9 mouse cellular contexts compared by ENCODE assay signal in genomic region chr12:110804261-110804660, GRCm38 (mm10). TPM values are rescaled to one million over a fixed set of nuclear protein-coding genes. Genes with fewer than 3 reads are reported as not detected.
DNase-seq lines count a peak whose midpoint lies in the region; ATAC-seq lines count a peak whose summit lies in the region.
"Had no signal": no experiment of that assay in that cellular context is flagged by ENCODE, and none has a peak within 500 bp of the region (broad histone marks: within the 10 kb centered on the region; RNA-seq: fewer than 3 reads in every experiment).

No protein-coding gene starts in this region.

- DNase-seq in lung, postnatal 36 days: no peak
- peak; percentile 33 for DNase-seq in cerebellum, adult 11-12 months
- no peak for DNase-seq in thymus, postnatal 14 days
- no peak for DNase-seq in spleen, postnatal 14 days (ENCODE audit: low spot score in 2 of 2)
- no peak for DNase-seq in urinary bladder, postnatal 25 days (ENCODE audit: low spot score)

- no peaks in the 10 kb centered on the region for H3K27me3 ChIP-seq in lung, embryonic 15.5 days
- H3K27me3 ChIP-seq in heart, embryonic 16.5 days (ENCODE audit: control insufficient read depth, insufficient read depth, low read length): no peaks in the 10 kb centered on the region
- no peaks in the 10 kb centered on the region for H3K27me3 ChIP-seq in liver, embryonic 16.5 days (ENCODE audit: control insufficient read depth, insufficient read depth, low read depth, low read length)
- H3K27me3 ChIP-seq: hindbrain, embryonic 15.5 days had no signal

- no peak overlapping the region for H3K4me2 ChIP-seq in lung, embryonic 15.5 days
- peak overlapping the region; percentile 19; the same call in 1 of the 2 replicates for H3K4me2 ChIP-seq in heart, embryonic 16.5 days (ENCODE audit: low read depth, low read length)
- no peak overlapping the region for H3K4me2 ChIP-seq in liver, embryonic 16.5 days (ENCODE audit: low read depth, low read length)
- H3K4me2 ChIP-seq: hindbrain, embryonic 15.5 days had no signal

- 0 out of 2 replicates have a peak, but pooled peaks have one; percentile 24 for ATAC-seq in lung, embryonic 15.5 days (ENCODE audit: borderline replicate concordance, extremely low read depth, low FRiP score, low TSS enrichment)
- ATAC-seq in heart, embryonic 16.5 days (replicated peaks; ENCODE audit: extremely low read depth, insufficient read depth, low FRiP score): peak; percentile 86
- peak; percentile 50; the same call in 1 of the 2 replicates for ATAC-seq in liver, embryonic 16.5 days (ENCODE audit: low read depth)

- 28% methylated on average over 10 of the region's 10 CpGs for WGBS in lung, embryonic 15.5 days
- 26% methylated on average over 10 of the region's 10 CpGs for WGBS in heart, embryonic 16.5 days
- 66% methylated on average over 10 of the region's 10 CpGs for WGBS in liver, embryonic 16.5 days (ENCODE audit: insufficient replicate concordance)

- no peaks in the 10 kb centered on the region for H3K9me3 ChIP-seq in lung, embryonic 15.5 days
- H3K9me3 ChIP-seq in heart, embryonic 16.5 days (replicated peaks; ENCODE audit: control insufficient read depth, low read length): no peaks in the 10 kb centered on the region
- no peaks in the 10 kb centered on the region for H3K9me3 ChIP-seq in liver, embryonic 16.5 days (replicated peaks; ENCODE audit: control insufficient read depth, low read length)
- H3K9me3 ChIP-seq: hindbrain, embryonic 15.5 days had no signal

- no peak overlapping the region for H3K27ac ChIP-seq in lung, embryonic 15.5 days
- peak overlapping the region; percentile 78 for H3K27ac ChIP-seq in heart, embryonic 16.5 days (ENCODE audit: low read length)
- no peak overlapping the region for H3K27ac ChIP-seq in liver, embryonic 16.5 days (ENCODE audit: low read length)
- H3K27ac ChIP-seq: hindbrain, embryonic 15.5 days had no signal

- peaks cover 8% of the 10 kb centered on the region for H3K4me1 ChIP-seq in lung, embryonic 15.5 days
- peaks cover 19% of the 10 kb centered on the region for H3K4me1 ChIP-seq in heart, embryonic 16.5 days (ENCODE audit: control insufficient read depth, insufficient read depth, low read length)
- H3K4me1 ChIP-seq in liver, embryonic 16.5 days (ENCODE audit: control insufficient read depth, low read depth, low read length): no peaks in the 10 kb centered on the region

- no peak overlapping the region for H3K9ac ChIP-seq in lung, embryonic 15.5 days
- no peak overlapping the region for H3K9ac ChIP-seq in heart, embryonic 16.5 days (ENCODE audit: low read length)
- no peak overlapping the region for H3K9ac ChIP-seq in liver, embryonic 16.5 days (ENCODE audit: low read depth, low read length)
- H3K9ac ChIP-seq: hindbrain, embryonic 15.5 days had no signal

- H3K36me3 ChIP-seq in lung, embryonic 15.5 days: 0 out of 2 replicates have a peak, but pooled peaks cover 5% of the 10 kb centered on the region
- no peaks in the 10 kb centered on the region for H3K36me3 ChIP-seq in heart, embryonic 16.5 days (ENCODE audit: control insufficient read depth, insufficient read depth)
- H3K36me3 ChIP-seq in liver, embryonic 16.5 days (ENCODE audit: control insufficient read depth, insufficient read depth): no peaks in the 10 kb centered on the region
- H3K36me3 ChIP-seq: hindbrain, embryonic 15.5 days had no signal

- no peak overlapping the region for H3K4me3 ChIP-seq in lung, embryonic 15.5 days
- no peak overlapping the region for H3K4me3 ChIP-seq in heart, embryonic 16.5 days (ENCODE audit: low read length)
- H3K4me3 ChIP-seq in liver, embryonic 16.5 days (ENCODE audit: low read depth, low read length): no peak overlapping the region
- H3K4me3 ChIP-seq: hindbrain, embryonic 15.5 days had no signal

RNA-seq across cellular contexts. Expression of gene Mok, which starts 36.5 kb away (rescaled TPM):
- 7.1 and 7.4 TPM in 2 replicates for polyA plus RNA-seq in lung, embryonic 15.5 days (2015; fragmentation: Nextera tagmentation; extraction: Ambion mirVana)
- polyA plus RNA-seq in heart, embryonic 16.5 days (2015; fragmentation: Nextera tagmentation; extraction: Ambion mirVana): 3.9 and 4.2 TPM in 2 replicates
- 0.27 and 0.34 TPM in 2 replicates for polyA plus RNA-seq in liver, embryonic 16.5 days (2015; fragmentation: Nextera tagmentation; extraction: Ambion mirVana)

RNA-seq across cellular contexts. Expression of gene Zfp839, which starts 45.8 kb away (rescaled TPM):
- 4.7 and 6.2 TPM in 2 replicates for polyA plus RNA-seq in lung, embryonic 15.5 days (2015; fragmentation: Nextera tagmentation; extraction: Ambion mirVana)
- 4.9 and 5.1 TPM in 2 replicates for polyA plus RNA-seq in heart, embryonic 16.5 days (2015; fragmentation: Nextera tagmentation; extraction: Ambion mirVana)
- 1.4 and 1.5 TPM in 2 replicates for polyA plus RNA-seq in liver, embryonic 16.5 days (2015; fragmentation: Nextera tagmentation; extraction: Ambion mirVana)

Comparison
In these comparisons a context has a peak if more than half of its experiments do, and no peak if none do; other contexts are left out.
1. ATAC-seq: peak in every context shown above with its lines; median percentile 86 in heart, embryonic 16.5 days; 50 in liver, embryonic 16.5 days; 24 in lung, embryonic 15.5 days.